Mouse (Mus musculus) liver, embryonic 14 days (tissue): ENCODE results near the gene Slc25a38. TPM values are rescaled to one million over a fixed set of nuclear protein-coding genes. Genes with fewer than 3 reads are reported as not detected.

Source experiments
- polyA plus RNA-seq: library from polyadenylated mRNA; depleted of rRNA; stranded (reverse); fragments of >200 nt; gene quantifications from 2 replicates; pipeline ENCODE4 v1.2.3, GENCODE M21; 2012; rRNA removed

The Slc25a38 gene
- polyA plus RNA-seq, result 102 and 109 TPM in 2 replicates

GRCm38 (mm10) chr9:120110211-120111018 lies at the start of gene Slc25a38:
Gene Slc25a38 (plus strand): TSS chr9:120110374.

GRCm38 (mm10) chr9:120069779-120070178 lies 40.4 kb upstream of the Slc25a38 start, which contains the start of gene Cx3cr1:
Gene Cx3cr1 (minus strand): TSS chr9:120069879.

GRCm38 (mm10) chr9:120091696-120092238 lies 18.4 kb upstream of the Slc25a38 start, which contains the start of gene Ccr8:
Gene Ccr8 (plus strand): TSS chr9:120092114.

GRCm38 (mm10) chr9:120127538-120128251 lies 17.5 kb downstream of the Slc25a38 start, which contains the start of gene Rpsa:
Gene Rpsa (plus strand): TSS chr9:120127689.

GRCm38 (mm10) chr9:120149222-120149828 lies 39.2 kb downstream of the Slc25a38 start, which contains the start of gene Mobp:
Gene Mobp (plus strand): TSS chr9:120149707.

Other genes starting within 250 kb of the Slc25a38 start
- 16.0 and 17.1 TPM in 2 replicates for gene Wdr48, start 215.5 kb upstream of the Slc25a38 start, polyA plus RNA-seq
- gene Gorasp1, start 172.8 kb upstream of the Slc25a38 start, polyA plus RNA-seq, result 5.2 and 6.1 TPM in 2 replicates
- 0.12 and 0.23 TPM in 2 replicates for gene Ttc21a, start 172.8 kb upstream of the Slc25a38 start, polyA plus RNA-seq
- 1.8 and 3.0 TPM in 2 replicates for gene Csrnp1, start 125.7 kb upstream of the Slc25a38 start, polyA plus RNA-seq
- gene Xirp1, start 86.8 kb upstream of the Slc25a38 start, polyA plus RNA-seq, result 0.02 TPM in 1 of 2 replicates, not detected in the other
- gene Cx3cr1, start 40.5 kb upstream of the Slc25a38 start, polyA plus RNA-seq, result 1.1 and 1.6 TPM in 2 replicates
- not detected in 2 replicates for gene Ccr8, start 18.3 kb upstream of the Slc25a38 start, polyA plus RNA-seq
- gene Rpsa, start 17.3 kb downstream of the Slc25a38 start, polyA plus RNA-seq, result 1,453 and 1,626 TPM in 2 replicates
- not detected in 2 replicates for gene Mobp, start 39.3 kb downstream of the Slc25a38 start, polyA plus RNA-seq
- gene Myrip, start 191.1 kb downstream of the Slc25a38 start, polyA plus RNA-seq, result 0.02 TPM in 2 replicates